Mouse (Mus musculus) neural tube, embryonic 14.5 days (tissue): ENCODE measurements around the gene Nek8. TPM values are rescaled to one million over a fixed set of nuclear protein-coding genes. Genes with fewer than 3 reads are reported as not detected.
A peak's percentile ranks its signal among the peaks of the same experiment; 100 is the strongest.

Source experiments
- ATAC-seq: fragments of 200-750 bp; cut with Nextera tagmentation; 2 replicates; pipeline ENCODE4 v1.8.0; 2017; ENCODE audit warnings: low read depth, mild to moderate bottlenecking, moderate TSS enrichment, moderate library complexity
- H3K27ac ChIP-seq: fragments of 300-500 bp; sonication (generic); 2 replicates; pipeline ENCODE4 v1.5.1; 2014; ENCODE audit warnings: low read depth, mild to moderate bottlenecking, control low read depth, low read length, moderate library complexity, mixed read lengths
- H3K27me3 ChIP-seq: fragments of 300-500 bp; sonication (generic); 2 replicates; pipeline ENCODE4 v1.6.1; 2014; ENCODE audit warnings: low read length; ENCODE audit not compliant: control insufficient read depth, insufficient read depth
- H3K36me3 ChIP-seq: fragments of 300-500 bp; sonication (generic); 2 replicates; pipeline ENCODE4 v1.6.1; 2014; ENCODE audit warnings: low read length, mixed read lengths; ENCODE audit not compliant: control insufficient read depth, insufficient read depth
- H3K4me1 ChIP-seq: fragments of 300-500 bp; sonication (generic); 2 replicates; pipeline ENCODE4 v1.6.1; 2014; ENCODE audit warnings: low read length; ENCODE audit not compliant: control insufficient read depth, insufficient read depth
- H3K4me2 ChIP-seq: fragments of 300-500 bp; sonication (generic); 2 replicates; pipeline ENCODE4 v1.6.1; 2014; ENCODE audit warnings: mild to moderate bottlenecking, low read depth, low read length, control low read depth
- H3K4me3 ChIP-seq: fragments of 300-500 bp; sonication (generic); 2 replicates; pipeline ENCODE4 v1.5.1; 2014; ENCODE audit warnings: low read depth, low read length, control low read depth, mixed read lengths
- H3K9ac ChIP-seq: fragments of 300-500 bp; sonication (generic); replicated peaks from 2 replicates; pipeline ENCODE4 v1.6.1; 2014; ENCODE audit warnings: low read depth, mild to moderate bottlenecking, control low read depth, low read length, mixed read lengths
- H3K9me3 ChIP-seq: fragments of 300-500 bp; sonication (generic); 2 replicates; pipeline ENCODE4 v1.6.1; 2016; ENCODE audit warnings: low read length; ENCODE audit not compliant: control insufficient read depth
- WGBS: fragments of 180-500 bp; shearing (Covaris S2); extraction: QIAGEN DNeasy Blood & Tissue Kit; methylation state at CpG from one replicate; pipeline ENCODE4 v1.1.7; 2014; 5-methylcytosine and 5-hydroxymethylcytosine counted together
- polyA plus RNA-seq: library from polyadenylated mRNA; unstranded; fragments of >200 nt; fragmentation: Nextera tagmentation; extraction: Ambion mirVana; gene quantifications from 2 replicates; pipeline ENCODE4 v1.2.1, GENCODE M21; 2014

The Nek8 gene
- polyA plus RNA-seq, 1 experiment from 2014 or later = 3.9 TPM

- Histone ChIP-seq H3K36me3 (no peaks in the 10 kb centered on the region), H3K27me3 (no peaks in the 10 kb centered on the region), H3K27ac (no peak overlapping the region), H3K4me2 (no peak overlapping the region), H3K9ac (no peak overlapping the region), H3K4me3 (no peak overlapping the region), H3K9me3 (no peaks in the 10 kb centered on the region), H3K4me1 (peaks cover 5% of the 10 kb centered on the region; the same call in 1 of the 2 replicates)
- ATAC-seq = no peak
- WGBS = 79% methylated on average over 16 of the region's 16 CpGs
Observed at GRCm38 (mm10) chr11:78172034-78172747, 4.3 kb downstream of the Nek8 start.

- no peaks in the 10 kb centered on the region for H3K9me3 ChIP-seq
- H3K9ac ChIP-seq = no peak overlapping the region
- no peaks in the 10 kb centered on the region for H3K27me3 ChIP-seq
- H3K36me3 ChIP-seq = no peaks in the 10 kb centered on the region
- WGBS = 78% methylated on average over 4 of the region's 4 CpGs
- no peak overlapping the region for H3K4me2 ChIP-seq
- no peak overlapping the region for H3K4me3 ChIP-seq
- H3K4me1 ChIP-seq = 0 out of 2 replicates have a peak, but pooled peaks cover 3% of the 10 kb centered on the region
- no peak for ATAC-seq
- H3K27ac ChIP-seq = no peak overlapping the region
Observed at GRCm38 (mm10) chr11:78171328-78171727, 5.1 kb downstream of the Nek8 start.

- ATAC-seq = no peak
- H3K36me3 ChIP-seq = no peaks in the 10 kb centered on the region
- no peaks in the 10 kb centered on the region for H3K9me3 ChIP-seq
- no peaks in the 10 kb centered on the region for H3K27me3 ChIP-seq
- peaks cover 6% of the 10 kb centered on the region for H3K4me1 ChIP-seq
- H3K4me2 ChIP-seq = no peak overlapping the region
- H3K4me3 ChIP-seq = no peak overlapping the region
- WGBS = 94% methylated on average over 15 of the region's 15 CpGs
- H3K27ac ChIP-seq = no peak overlapping the region
- no peak overlapping the region for H3K9ac ChIP-seq
Observed at GRCm38 (mm10) chr11:78170306-78170705, 6.2 kb downstream of the Nek8 start.

GRCm38 (mm10) chr11:78168541-78169468 is 7.7 kb downstream of the Nek8 start:
- 67% methylated on average over 19 of the region's 19 CpGs for WGBS
- no peak for ATAC-seq
- no peak overlapping the region for H3K4me2 ChIP-seq

GRCm38 (mm10) chr11:78167257-78167959 is 9.1 kb downstream of the Nek8 start:
- H3K9ac ChIP-seq = no peak overlapping the region
- H3K4me1 ChIP-seq = peaks cover 19% of the 10 kb centered on the region
- no peaks in the 10 kb centered on the region for H3K9me3 ChIP-seq
- no peak overlapping the region for H3K27ac ChIP-seq
- 92% methylated on average over 14 of the region's 14 CpGs for WGBS
- no peaks in the 10 kb centered on the region for H3K36me3 ChIP-seq
- no peaks in the 10 kb centered on the region for H3K27me3 ChIP-seq
- no peak overlapping the region for H3K4me2 ChIP-seq
- no peak for ATAC-seq
- H3K4me3 ChIP-seq = no peak overlapping the region

More at GRCm38 (mm10) chr11:78168541-78169468, 7.7 kb downstream of the Nek8 start:
- no peak overlapping the region for H3K9ac ChIP-seq
- H3K9me3 ChIP-seq = no peaks in the 10 kb centered on the region
- H3K27me3 ChIP-seq = no peaks in the 10 kb centered on the region
- no peak overlapping the region for H3K27ac ChIP-seq
- H3K36me3 ChIP-seq = no peaks in the 10 kb centered on the region
- peaks cover 6% of the 10 kb centered on the region for H3K4me1 ChIP-seq
- H3K4me3 ChIP-seq = no peak overlapping the region

- no peaks in the 10 kb centered on the region for H3K9me3 ChIP-seq
- H3K4me2 ChIP-seq = no peak overlapping the region
- 79% methylated on average over 6 of the region's 6 CpGs for WGBS
- H3K36me3 ChIP-seq = peaks cover 6% of the 10 kb centered on the region
- no peak overlapping the region for H3K27ac ChIP-seq
- ATAC-seq = no peak
- no peaks in the 10 kb centered on the region for H3K27me3 ChIP-seq
- peaks cover 27% of the 10 kb centered on the region for H3K4me1 ChIP-seq
- no peak overlapping the region for H3K4me3 ChIP-seq
- no peak overlapping the region for H3K9ac ChIP-seq
Observed at GRCm38 (mm10) chr11:78166640-78167039, 9.8 kb downstream of the Nek8 start.

- ATAC-seq = no peak
- peak overlapping the region; percentile 62 for H3K4me2 ChIP-seq
- peak overlapping the region; percentile 85 for H3K4me3 ChIP-seq
- H3K9ac ChIP-seq = peak overlapping the region; percentile 97; the same call in 1 of the 2 replicates
- peaks cover 8% of the 10 kb centered on the region for H3K36me3 ChIP-seq
- no peaks in the 10 kb centered on the region for H3K27me3 ChIP-seq
- peaks cover 27% of the 10 kb centered on the region for H3K4me1 ChIP-seq
- H3K9me3 ChIP-seq = no peaks in the 10 kb centered on the region
- 59% methylated on average over 4 of the region's 4 CpGs for WGBS
- H3K27ac ChIP-seq = 0 out of 2 replicates have a peak overlapping the region, but pooled peaks have one; percentile 98
Observed at GRCm38 (mm10) chr11:78166161-78166560, 10.3 kb downstream of the Nek8 start.

GRCm38 (mm10) chr11:78165761-78166109 is 10.7 kb downstream of the Nek8 start:
- 3% methylated on average over 16 of the region's 16 CpGs for WGBS
- Histone ChIP-seq H3K9me3 (no peaks in the 10 kb centered on the region), H3K4me1 (peaks cover 27% of the 10 kb centered on the region), H3K9ac (peak overlapping the region; percentile 97), H3K4me3 (peak overlapping the region; percentile 85), H3K27ac (peak overlapping the region; percentile 98), H3K36me3 (peaks cover 13% of the 10 kb centered on the region), H3K4me2 (peak overlapping the region; percentile 62), H3K27me3 (no peaks in the 10 kb centered on the region)
- ATAC-seq = peak; percentile 20
